Mouse (Mus musculus): ENCODE results near the gene Iqgap2. TPM values are rescaled to one million over a fixed set of nuclear protein-coding genes. Genes with fewer than 3 reads are reported as not detected.

Gene Iqgap2
- polyA plus RNA-seq, 1 experiment from 2014 or later: 4.8 TPM

GRCm38 (mm10) chr13:95788631-95789376 lies 102.9 kb downstream of the Iqgap2 start:
- no peak overlapping the region for H3K9ac ChIP-seq (replicated peaks; ENCODE audit: low read length)
- 93% methylated on average over 10 of the region's 10 CpGs for WGBS
- no peak overlapping the region for H3K4me2 ChIP-seq (ENCODE audit: low read length)
- no peaks in the 10 kb centered on the region for H3K4me1 ChIP-seq (ENCODE audit: control insufficient read depth, insufficient read depth, low read length)
- H3K9me3 ChIP-seq (ENCODE audit: control insufficient read depth, low read length): no peaks in the 10 kb centered on the region
- H3K36me3 ChIP-seq (ENCODE audit: control insufficient read depth, insufficient read depth, low read length): no peaks in the 10 kb centered on the region
- no peak overlapping the region for H3K27ac ChIP-seq (replicated peaks; ENCODE audit: low read depth, low read length)
- DNase-seq: no peak
- no peaks in the 10 kb centered on the region for H3K27me3 ChIP-seq (ENCODE audit: control insufficient read depth, insufficient read depth, low read length)
- no peak for ATAC-seq (ENCODE audit: low FRiP score, low TSS enrichment)
- H3K4me3 ChIP-seq (replicated peaks; ENCODE audit: low read depth, low read length): no peak overlapping the region

- H3K4me2 ChIP-seq (ENCODE audit: low read length): no peak overlapping the region
Observed at GRCm38 (mm10) chr13:95782969-95783332, 108.8 kb downstream of the Iqgap2 start.

GRCm38 (mm10) chr13:95782311-95782968 lies 109.3 kb downstream of the Iqgap2 start:
- H3K4me2 ChIP-seq (ENCODE audit: low read length): no peak overlapping the region
- H3K4me3 ChIP-seq (replicated peaks; ENCODE audit: low read depth, low read length): no peak overlapping the region
- no peaks in the 10 kb centered on the region for H3K4me1 ChIP-seq (ENCODE audit: control insufficient read depth, insufficient read depth, low read length)
- DNase-seq: no peak
- H3K27me3 ChIP-seq (ENCODE audit: control insufficient read depth, insufficient read depth, low read length): no peaks in the 10 kb centered on the region
- H3K9ac ChIP-seq (replicated peaks; ENCODE audit: low read length): no peak overlapping the region
- no peak for ATAC-seq (ENCODE audit: low FRiP score, low TSS enrichment)
- no peak overlapping the region for H3K27ac ChIP-seq (replicated peaks; ENCODE audit: low read depth, low read length)
- no peaks in the 10 kb centered on the region for H3K9me3 ChIP-seq (ENCODE audit: control insufficient read depth, low read length)
- no peaks in the 10 kb centered on the region for H3K36me3 ChIP-seq (ENCODE audit: control insufficient read depth, insufficient read depth, low read length)
- 68% methylated on average over 15 of the region's 15 CpGs for WGBS

More at GRCm38 (mm10) chr13:95782969-95783332, 108.8 kb downstream of the Iqgap2 start:
- H3K27ac ChIP-seq (replicated peaks; ENCODE audit: low read depth, low read length): no peak overlapping the region
- no peaks in the 10 kb centered on the region for H3K9me3 ChIP-seq (ENCODE audit: control insufficient read depth, low read length)
- no peaks in the 10 kb centered on the region for H3K27me3 ChIP-seq (ENCODE audit: control insufficient read depth, insufficient read depth, low read length)
- 21% methylated on average over 2 of the region's 2 CpGs for WGBS
- H3K4me3 ChIP-seq (replicated peaks; ENCODE audit: low read depth, low read length): no peak overlapping the region
- no peak for DNase-seq
- H3K36me3 ChIP-seq (ENCODE audit: control insufficient read depth, insufficient read depth, low read length): no peaks in the 10 kb centered on the region
- H3K9ac ChIP-seq (replicated peaks; ENCODE audit: low read length): no peak overlapping the region
- no peaks in the 10 kb centered on the region for H3K4me1 ChIP-seq (ENCODE audit: control insufficient read depth, insufficient read depth, low read length)
- no peak for ATAC-seq (ENCODE audit: low FRiP score, low TSS enrichment)

DNA sequence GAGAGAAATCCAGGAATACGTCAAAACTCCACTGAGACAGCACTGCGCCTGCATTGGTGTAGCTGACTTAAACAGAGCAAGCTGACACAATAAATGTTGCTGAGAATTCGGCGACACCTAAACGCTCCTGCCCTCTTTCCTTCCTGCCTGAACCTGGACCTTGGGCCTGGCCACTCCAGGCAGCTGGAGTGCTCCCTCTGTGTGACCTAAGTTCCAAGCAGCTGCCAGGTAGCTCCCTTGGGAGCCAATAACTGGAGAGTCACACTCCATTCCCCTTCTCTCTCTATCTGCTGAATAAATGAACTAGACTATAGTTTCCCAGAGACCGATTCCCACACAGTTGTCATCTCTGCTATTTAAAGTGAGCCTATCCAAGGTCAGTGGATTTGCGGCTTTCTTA lies 111.7 kb downstream of the Iqgap2 start:
- H3K36me3 ChIP-seq (ENCODE audit: control insufficient read depth, insufficient read depth, low read length): no peaks in the 10 kb centered on the region
- H3K4me3 ChIP-seq (replicated peaks; ENCODE audit: low read depth, low read length): no peak overlapping the region
- H3K9ac ChIP-seq (replicated peaks; ENCODE audit: low read length): no peak overlapping the region
- H3K27me3 ChIP-seq (ENCODE audit: control insufficient read depth, insufficient read depth, low read length): no peaks in the 10 kb centered on the region
- H3K9me3 ChIP-seq (ENCODE audit: control insufficient read depth, low read length): no peaks in the 10 kb centered on the region
- 93% methylated on average over 7 of the region's 7 CpGs for WGBS
- H3K4me1 ChIP-seq (ENCODE audit: control insufficient read depth, insufficient read depth, low read length): peaks cover 6% of the 10 kb centered on the region
- ATAC-seq (ENCODE audit: low FRiP score, low TSS enrichment): no peak
- H3K4me2 ChIP-seq (ENCODE audit: low read length): no peak overlapping the region
- DNase-seq: no peak
- H3K27ac ChIP-seq (replicated peaks; ENCODE audit: low read depth, low read length): no peak overlapping the region

DNA sequence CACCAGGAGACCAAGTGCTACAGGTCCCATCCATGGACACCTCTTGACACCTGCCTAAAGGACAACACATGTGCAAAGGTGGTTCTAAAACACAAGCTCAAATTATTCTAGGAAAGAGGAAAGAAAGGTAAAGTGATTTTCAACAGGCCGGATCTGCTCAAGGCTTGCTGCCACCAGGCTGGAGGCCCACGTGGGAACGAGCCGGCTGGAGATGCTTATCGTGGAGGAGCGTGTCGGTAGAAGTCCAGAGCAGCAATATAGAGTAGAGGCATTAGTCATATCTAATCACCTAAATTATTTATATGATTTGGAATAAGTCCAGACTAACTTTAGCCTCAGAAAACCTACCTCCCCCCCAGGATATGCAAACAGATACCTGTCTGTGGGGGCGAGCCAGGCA lies 112.5 kb downstream of the Iqgap2 start:
- H3K9ac ChIP-seq (replicated peaks; ENCODE audit: low read length): no peak overlapping the region
- 90% methylated on average over 8 of the region's 8 CpGs for WGBS
- no peaks in the 10 kb centered on the region for H3K9me3 ChIP-seq (ENCODE audit: control insufficient read depth, low read length)
- H3K4me3 ChIP-seq (replicated peaks; ENCODE audit: low read depth, low read length): no peak overlapping the region
- H3K4me1 ChIP-seq (ENCODE audit: control insufficient read depth, insufficient read depth, low read length): peaks cover 6% of the 10 kb centered on the region
- ATAC-seq (ENCODE audit: low FRiP score, low TSS enrichment) (no peak), DNase-seq (no peak)
- no peaks in the 10 kb centered on the region for H3K36me3 ChIP-seq (ENCODE audit: control insufficient read depth, insufficient read depth, low read length)
- H3K27me3 ChIP-seq (ENCODE audit: control insufficient read depth, insufficient read depth, low read length): no peaks in the 10 kb centered on the region
- no peak overlapping the region for H3K4me2 ChIP-seq (ENCODE audit: low read length)
- no peak overlapping the region for H3K27ac ChIP-seq (replicated peaks; ENCODE audit: low read depth, low read length)

- no peaks in the 10 kb centered on the region for H3K27me3 ChIP-seq (ENCODE audit: control insufficient read depth, insufficient read depth, low read length)
- ATAC-seq (ENCODE audit: low FRiP score, low TSS enrichment) (no peak), DNase-seq (no peak)
- H3K4me1 ChIP-seq (ENCODE audit: control insufficient read depth, insufficient read depth, low read length): peaks cover 6% of the 10 kb centered on the region
- no peak overlapping the region for H3K9ac ChIP-seq (replicated peaks; ENCODE audit: low read length)
- H3K4me2 ChIP-seq (ENCODE audit: low read length): no peak overlapping the region
- H3K4me3 ChIP-seq (replicated peaks; ENCODE audit: low read depth, low read length): no peak overlapping the region
- WGBS: 78% methylated on average over 9 of the region's 9 CpGs
- no peaks in the 10 kb centered on the region for H3K9me3 ChIP-seq (ENCODE audit: control insufficient read depth, low read length)
- no peaks in the 10 kb centered on the region for H3K36me3 ChIP-seq (ENCODE audit: control insufficient read depth, insufficient read depth, low read length)
- no peak overlapping the region for H3K27ac ChIP-seq (replicated peaks; ENCODE audit: low read depth, low read length)
Observed at GRCm38 (mm10) chr13:95778761-95779161, 113.0 kb downstream of the Iqgap2 start.

DNA sequence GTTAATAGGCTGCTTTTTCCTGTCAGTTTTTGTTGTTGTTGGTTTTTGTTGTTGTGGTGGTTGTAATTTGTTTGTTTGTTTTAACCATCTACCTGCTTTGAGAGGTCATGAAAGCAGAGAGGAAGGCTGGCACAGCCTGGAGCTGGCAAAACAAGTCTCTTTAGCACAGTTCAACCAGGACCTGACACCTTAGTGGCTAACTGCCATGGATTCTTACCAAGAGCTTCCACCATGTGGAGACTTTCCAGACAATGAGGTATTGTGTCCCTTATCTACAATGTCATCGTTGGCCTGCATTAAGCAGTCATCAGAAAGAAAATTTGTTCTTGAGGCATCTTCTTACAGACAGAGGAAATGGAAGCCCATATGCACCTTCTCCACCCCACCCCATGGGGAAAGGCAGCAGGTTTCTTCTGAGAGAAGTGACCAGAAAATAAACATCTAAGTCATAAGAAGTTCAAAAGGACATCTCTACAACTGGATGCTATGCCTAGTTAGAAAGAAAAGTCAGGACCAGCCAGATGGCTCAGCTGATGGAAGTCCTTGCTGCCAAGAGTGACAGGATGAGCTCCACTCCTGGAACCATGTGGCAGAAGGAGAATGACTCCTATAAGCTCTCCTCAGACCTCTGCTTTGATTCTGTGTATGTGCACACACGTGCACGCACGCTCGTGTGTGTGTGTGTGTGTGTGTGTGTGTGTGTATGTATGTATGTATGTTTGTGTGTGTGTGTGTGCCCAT lies 113.9 kb downstream of the Iqgap2 start:
- 88% methylated on average over 5 of the region's 5 CpGs for WGBS
- Histone ChIP-seq H3K9ac (replicated peaks; ENCODE audit: low read length) (no peak overlapping the region), H3K27me3 (ENCODE audit: control insufficient read depth, insufficient read depth, low read length) (no peaks in the 10 kb centered on the region), H3K27ac (replicated peaks; ENCODE audit: low read depth, low read length) (no peak overlapping the region), H3K4me2 (ENCODE audit: low read length) (no peak overlapping the region), H3K4me3 (replicated peaks; ENCODE audit: low read depth, low read length) (no peak overlapping the region), H3K36me3 (ENCODE audit: control insufficient read depth, insufficient read depth, low read length) (no peaks in the 10 kb centered on the region), H3K4me1 (ENCODE audit: control insufficient read depth, insufficient read depth, low read length) (peaks cover 6% of the 10 kb centered on the region), H3K9me3 (ENCODE audit: control insufficient read depth, low read length) (no peaks in the 10 kb centered on the region)
- DNase-seq (no peak), ATAC-seq (ENCODE audit: low FRiP score, low TSS enrichment) (no peak)

GRCm38 (mm10) chr13:95777237-95777636 lies 114.5 kb downstream of the Iqgap2 start:
- DNase-seq: peak; percentile 76
- Histone ChIP-seq H3K9ac (replicated peaks; ENCODE audit: low read length) (no peak overlapping the region), H3K4me2 (ENCODE audit: low read length) (no peak overlapping the region), H3K9me3 (ENCODE audit: control insufficient read depth, low read length) (no peaks in the 10 kb centered on the region), H3K36me3 (ENCODE audit: control insufficient read depth, insufficient read depth, low read length) (no peaks in the 10 kb centered on the region), H3K27ac (replicated peaks; ENCODE audit: low read depth, low read length) (no peak overlapping the region), H3K4me1 (ENCODE audit: control insufficient read depth, insufficient read depth, low read length) (peaks cover 6% of the 10 kb centered on the region), H3K27me3 (ENCODE audit: control insufficient read depth, insufficient read depth, low read length) (no peaks in the 10 kb centered on the region), H3K4me3 (replicated peaks; ENCODE audit: low read depth, low read length) (no peak overlapping the region)
- 35% methylated on average over 2 of the region's 2 CpGs for WGBS
- 0 out of 2 replicates have a peak, but pooled peaks have one; percentile 37 for ATAC-seq (ENCODE audit: low FRiP score, low TSS enrichment)
